Mouse (Mus musculus): ENCODE data around the gene Wnt9a.

DNA sequence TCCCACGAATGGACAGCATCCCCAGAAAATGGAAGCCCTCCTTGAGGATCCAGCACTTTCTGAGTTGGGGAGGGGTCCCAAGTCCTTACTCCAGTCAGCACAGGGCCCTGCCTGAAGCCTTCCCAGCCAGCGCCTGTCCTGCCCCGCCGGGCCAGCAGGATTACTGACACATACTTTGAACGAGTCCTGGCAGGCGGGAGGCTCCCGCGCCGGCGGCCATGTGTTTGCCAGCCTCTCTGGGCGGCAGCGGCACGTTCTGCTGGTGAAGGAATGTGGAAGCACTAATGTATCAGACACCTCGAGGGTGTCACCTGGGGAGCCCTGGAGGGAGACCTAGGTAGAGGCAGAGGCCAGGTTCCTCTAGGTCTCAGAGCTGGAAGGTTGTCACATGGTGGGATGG is 22.6 kb upstream of the Wnt9a start:
- TF ChIP-seq CTCF (IDR thresholded peaks at IDR 0.05; ENCODE audit: low read depth) = no peak
- no peak for TF ChIP-seq EP300 (IDR thresholded peaks at IDR 0.05; ENCODE audit: low read depth)

Measured in liver, embryonic 14.5 days (tissue).